Mouse (Mus musculus) spleen, postnatal 10 days (tissue): ENCODE results near the gene Vezt.

Experiments used
- DNase-seq, 2 experiments: peaks; one replicate each; pipeline ENCODE4 v3.0.0; 2021 to 2022; ENCODE audit warnings: low spot score in 2 of 2

The Vezt gene

GRCm38 (mm10) chr10:93912136-93912855, 123.3 kb downstream of the Vezt start:
- no peak for DNase-seq

- no peak for DNase-seq
These were observed 124.3 kb downstream of the Vezt start for GRCm38 (mm10) chr10:93911326-93911725.

GRCm38 (mm10) chr10:93909811-93910446, 125.7 kb downstream of the Vezt start:
- no peak for DNase-seq

GRCm38 (mm10) chr10:93909015-93909414, 126.6 kb downstream of the Vezt start:
- DNase-seq: no peak

- no peak for DNase-seq
These were observed 127.1 kb downstream of the Vezt start for GRCm38 (mm10) chr10:93908540-93908939.

GRCm38 (mm10) chr10:93907376-93907775, 128.2 kb downstream of the Vezt start:
- no peak for DNase-seq

GRCm38 (mm10) chr10:93899907-93900306, 135.7 kb downstream of the Vezt start:
- no peak for DNase-seq

GRCm38 (mm10) chr10:93899303-93899702, 136.3 kb downstream of the Vezt start:
- no peak for DNase-seq

GRCm38 (mm10) chr10:93897043-93897646, 138.5 kb downstream of the Vezt start, which contains the start of gene Metap2:
TSS of gene Metap2 (minus strand) at chr10:93897093.
- DNase-seq: no peak

GRCm38 (mm10) chr10:93892551-93892950, 143.1 kb downstream of the Vezt start:
- no peak for DNase-seq

GRCm38 (mm10) chr10:93891031-93891430, 144.6 kb downstream of the Vezt start:
- DNase-seq: peak; percentile 52 to 61

GRCm38 (mm10) chr10:93890565-93890964, 145.1 kb downstream of the Vezt start:
- DNase-seq: no peak

GRCm38 (mm10) chr10:93889976-93890375, 145.6 kb downstream of the Vezt start:
- peak; percentile 42 to 50 for DNase-seq

GRCm38 (mm10) chr10:93889579-93889950, 146.1 kb downstream of the Vezt start:
- peak in 1 of 2 experiments; percentile 92 for DNase-seq
